Mouse (Mus musculus) urinary bladder, postnatal 4 days (tissue): ENCODE measurements at regions not wholly inside any gene's neighbourhood (a gene's known extent, or its start where the extent isn't known, plus 50 kb on each side); places are given as distances from the start of the nearest gene placed in this dataset.

Source experiments
- DNase-seq, 2 experiments: peaks; one replicate each; pipeline ENCODE4 v3.0.0; 2021 to 2022; ENCODE audit warnings: low spot score in 2 of 2

- no peak for DNase-seq
These were observed 211.2 kb downstream of the Gm26897 start for GRCm38 (mm10) chr5:111944972-111945285.

- DNase-seq: no peak
These were observed 212.6 kb downstream of the Gm26897 start for GRCm38 (mm10) chr5:111946281-111946680.

- peak in 1 of 2 experiments; percentile 59 for DNase-seq
These were observed 224.0 kb downstream of the Gm26897 start for GRCm38 (mm10) chr5:111957698-111958097.

- DNase-seq: peak in 1 of 2 experiments; percentile 63
These were observed 224.5 kb downstream of the Gm26897 start for GRCm38 (mm10) chr5:111958226-111958625.

GRCm38 (mm10) chr5:111965311-111965710 is 231.6 kb downstream of the Gm26897 start:
- peak in 1 of 2 experiments; percentile 44 for DNase-seq

GRCm38 (mm10) chr5:111968121-111968520 is 234.4 kb downstream of the Gm26897 start:
- DNase-seq: peak in 1 of 2 experiments; percentile 56

GRCm38 (mm10) chr5:111968701-111969100 is 235.0 kb downstream of the Gm26897 start:
- DNase-seq: no peak

- DNase-seq: peak in 1 of 2 experiments; percentile 53
These were observed 237.5 kb downstream of the Gm26897 start for GRCm38 (mm10) chr5:111971193-111971592.

- DNase-seq: peak in 1 of 2 experiments; percentile 53
These were observed 238.2 kb downstream of the Gm26897 start for GRCm38 (mm10) chr5:111971952-111972351.

GRCm38 (mm10) chr5:111975686-111976085 is 242.0 kb downstream of the Gm26897 start:
- DNase-seq: peak in 1 of 2 experiments; percentile 47

GRCm38 (mm10) chr5:111979601-111980000 is 245.9 kb downstream of the Gm26897 start:
- peak in 1 of 2 experiments; percentile 49 for DNase-seq

- DNase-seq: peak in 1 of 2 experiments; percentile 51
These were observed 248.4 kb downstream of the Gm26897 start for GRCm38 (mm10) chr5:111982106-111982505.

- DNase-seq: peak in 1 of 2 experiments; percentile 44
These were observed 252.3 kb downstream of the Gm26897 start for GRCm38 (mm10) chr5:111985997-111986396.

- DNase-seq: peak in 1 of 2 experiments; percentile 52
These were observed 253.3 kb downstream of the Gm26897 start for GRCm38 (mm10) chr5:111987036-111987435.

- no peak for DNase-seq
These were observed 258.1 kb downstream of the Gm26897 start for GRCm38 (mm10) chr5:111991805-111992204.

GRCm38 (mm10) chr5:111993221-111993620 is 259.1 kb downstream of the Cryba4 start:
- DNase-seq: no peak

GRCm38 (mm10) chr5:111993930-111994329 is 258.4 kb downstream of the Cryba4 start:
- no peak for DNase-seq

- DNase-seq: peak in 1 of 2 experiments; percentile 52
These were observed 255.5 kb downstream of the Cryba4 start for GRCm38 (mm10) chr5:111996806-111997205.

- peak in 1 of 2 experiments; percentile 56 for DNase-seq
These were observed 250.3 kb downstream of the Cryba4 start for GRCm38 (mm10) chr5:112001742-112002701.

- no peak for DNase-seq
These were observed 249.3 kb downstream of the Cryba4 start for GRCm38 (mm10) chr5:112002856-112003660.

GRCm38 (mm10) chr5:112004041-112004440 is 248.3 kb downstream of the Cryba4 start:
- no peak for DNase-seq

- peak in 1 of 2 experiments; percentile 26 for DNase-seq
These were observed 239.7 kb downstream of the Cryba4 start for GRCm38 (mm10) chr5:112012505-112013164.
